Mouse (Mus musculus): ENCODE measurements around the gene Rab20. TPM values are rescaled to one million over a fixed set of nuclear protein-coding genes. Genes with fewer than 3 reads are reported as not detected.

The Rab20 gene
- polyA plus RNA-seq, 1 experiment from 2014 or later = 19.5 TPM

DNA sequence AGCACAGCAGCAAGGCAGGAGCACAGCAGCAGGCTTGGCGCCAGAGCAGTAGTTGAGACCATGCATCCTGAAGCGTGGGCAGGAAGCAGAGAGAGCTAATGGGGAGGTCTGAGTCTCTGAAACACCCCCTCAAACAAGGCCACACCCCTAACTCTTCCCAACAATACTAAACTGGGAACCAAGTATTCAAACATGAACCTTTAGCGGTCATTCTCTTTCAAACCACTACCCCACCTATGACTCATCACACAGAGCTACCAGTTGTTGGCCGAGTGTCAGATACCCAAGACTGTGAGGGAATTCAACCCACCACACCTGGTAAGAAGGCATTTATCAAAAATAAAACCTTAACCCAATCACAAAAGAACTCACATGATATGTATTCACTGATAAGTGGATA is 8.7 kb upstream of the Rab20 start:
- 78% methylated on average over 4 of the region's 4 CpGs for WGBS
- no peaks in the 10 kb centered on the region for H3K9me3 ChIP-seq (ENCODE audit: control insufficient read depth, low read length)

DNA sequence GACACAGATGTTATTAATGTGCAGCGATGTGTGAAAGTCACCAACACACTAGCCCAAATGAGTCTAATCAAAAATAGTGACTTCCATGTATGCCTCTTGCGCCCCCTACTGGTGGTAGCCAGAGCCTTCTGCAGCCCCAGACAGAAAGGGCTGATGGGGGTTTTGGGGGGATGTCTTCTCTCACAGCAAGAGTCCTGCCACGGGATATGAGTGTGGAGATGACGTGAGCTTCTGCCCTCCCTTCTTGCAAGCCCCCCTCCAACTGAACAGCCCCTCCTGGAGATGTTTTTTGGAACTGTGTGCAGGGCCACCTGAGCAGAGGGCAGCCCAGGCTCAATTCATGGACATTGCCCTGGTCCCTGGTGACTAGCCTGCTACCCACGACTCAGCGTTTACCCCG is 7.6 kb upstream of the Rab20 start:
- WGBS = 26% methylated on average over 7 of the region's 7 CpGs
- H3K9ac ChIP-seq (ENCODE audit: low read depth, low read length) = no peak overlapping the region
- peak; percentile 41; the same call in 1 of the 2 replicates for ATAC-seq (ENCODE audit: low FRiP score, low TSS enrichment)

More for the DNA sequence above, 8.7 kb upstream of the Rab20 start:
- no peak overlapping the region for H3K27ac ChIP-seq (ENCODE audit: low read depth, low read length)
- no peaks in the 10 kb centered on the region for H3K36me3 ChIP-seq (ENCODE audit: control insufficient read depth, insufficient read depth, low read length)
- H3K9ac ChIP-seq (ENCODE audit: low read depth, low read length) = no peak overlapping the region
- no peaks in the 10 kb centered on the region for H3K27me3 ChIP-seq (ENCODE audit: control insufficient read depth, insufficient read depth, low read length)
- H3K4me2 ChIP-seq (replicated peaks; ENCODE audit: low read depth, low read length) = no peak overlapping the region
- no peaks in the 10 kb centered on the region for H3K4me1 ChIP-seq (ENCODE audit: control insufficient read depth, insufficient read depth, low read length)
- no peak for ATAC-seq (ENCODE audit: low FRiP score, low TSS enrichment)
- H3K4me3 ChIP-seq (ENCODE audit: low read length) = no peak overlapping the region

DNA sequence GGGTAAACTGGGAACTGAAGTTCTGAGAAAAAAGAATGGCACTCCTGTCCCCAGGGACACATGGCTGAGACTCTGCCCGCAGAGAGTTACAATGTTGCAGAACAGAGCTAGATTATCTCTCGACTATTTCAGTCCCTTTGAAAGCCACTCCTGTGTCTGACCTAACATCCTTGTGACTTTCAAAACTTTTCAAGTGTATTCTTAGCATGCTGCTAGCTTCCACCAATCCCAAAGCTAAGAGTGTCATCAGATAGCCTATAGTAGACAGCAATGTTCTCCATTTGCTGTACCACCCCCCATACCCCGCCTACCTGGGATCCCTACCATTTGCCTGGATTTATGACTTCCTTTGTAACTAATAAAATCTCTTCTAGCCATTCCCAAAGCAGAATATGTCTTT is 4.0 kb upstream of the Rab20 start:
- H3K27ac ChIP-seq (ENCODE audit: low read depth, low read length) = no peak overlapping the region
- 50% methylated on average over 3 of the region's 3 CpGs for WGBS

More for the DNA sequence above, 7.6 kb upstream of the Rab20 start:
- Histone ChIP-seq H3K36me3 (ENCODE audit: control insufficient read depth, insufficient read depth, low read length) (no peaks in the 10 kb centered on the region), H3K4me2 (replicated peaks; ENCODE audit: low read depth, low read length) (no peak overlapping the region), H3K27ac (ENCODE audit: low read depth, low read length) (no peak overlapping the region), H3K4me1 (ENCODE audit: control insufficient read depth, insufficient read depth, low read length) (no peaks in the 10 kb centered on the region), H3K27me3 (ENCODE audit: control insufficient read depth, insufficient read depth, low read length) (no peaks in the 10 kb centered on the region), H3K4me3 (ENCODE audit: low read length) (no peak overlapping the region), H3K9me3 (ENCODE audit: control insufficient read depth, low read length) (no peaks in the 10 kb centered on the region)

DNA sequence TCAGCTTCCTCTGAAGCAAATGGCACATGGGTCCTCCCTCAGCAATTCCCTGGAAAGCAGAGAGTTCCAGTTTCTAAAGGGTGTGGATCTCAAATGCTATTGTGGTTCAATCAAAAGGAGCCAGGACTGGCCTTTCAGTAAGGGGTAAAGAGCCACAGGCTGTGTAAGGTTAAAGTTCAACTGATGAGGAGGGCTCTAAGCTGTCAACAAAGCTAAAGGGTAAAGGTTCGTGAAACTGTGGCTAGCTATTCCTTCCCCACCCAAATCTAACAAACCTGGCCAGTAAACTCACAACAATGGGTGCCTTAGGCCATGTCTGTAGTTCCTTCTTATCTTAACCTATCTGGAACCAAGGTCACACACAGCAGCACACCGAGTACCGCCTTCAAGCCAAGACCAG is 3.4 kb upstream of the Rab20 start:
- no peak for ATAC-seq (ENCODE audit: low FRiP score, low TSS enrichment)
- 64% methylated on average over 3 of the region's 3 CpGs for WGBS
- Histone ChIP-seq H3K4me3 (ENCODE audit: low read length) (no peak overlapping the region), H3K36me3 (ENCODE audit: control insufficient read depth, insufficient read depth, low read length) (no peaks in the 10 kb centered on the region), H3K4me1 (ENCODE audit: control insufficient read depth, insufficient read depth, low read length) (0 out of 2 replicates have a peak, but pooled peaks cover 14% of the 10 kb centered on the region), H3K27ac (ENCODE audit: low read depth, low read length) (no peak overlapping the region), H3K9ac (ENCODE audit: low read depth, low read length) (no peak overlapping the region), H3K4me2 (replicated peaks; ENCODE audit: low read depth, low read length) (no peak overlapping the region), H3K27me3 (ENCODE audit: control insufficient read depth, insufficient read depth, low read length) (peaks cover 5% of the 10 kb centered on the region; the same call in 1 of the 2 replicates), H3K9me3 (ENCODE audit: control insufficient read depth, low read length) (no peaks in the 10 kb centered on the region)

More for the DNA sequence above, 4.0 kb upstream of the Rab20 start:
- ATAC-seq (ENCODE audit: low FRiP score, low TSS enrichment) = no peak
- H3K4me2 ChIP-seq (replicated peaks; ENCODE audit: low read depth, low read length) = no peak overlapping the region
- 0 out of 2 replicates have a peak, but pooled peaks cover 11% of the 10 kb centered on the region for H3K4me1 ChIP-seq (ENCODE audit: control insufficient read depth, insufficient read depth, low read length)
- H3K27me3 ChIP-seq (ENCODE audit: control insufficient read depth, insufficient read depth, low read length) = peaks cover 5% of the 10 kb centered on the region; the same call in 1 of the 2 replicates
- H3K9me3 ChIP-seq (ENCODE audit: control insufficient read depth, low read length) = no peaks in the 10 kb centered on the region
- no peak overlapping the region for H3K9ac ChIP-seq (ENCODE audit: low read depth, low read length)
- H3K36me3 ChIP-seq (ENCODE audit: control insufficient read depth, insufficient read depth, low read length) = no peaks in the 10 kb centered on the region
- H3K4me3 ChIP-seq (ENCODE audit: low read length) = no peak overlapping the region

DNA sequence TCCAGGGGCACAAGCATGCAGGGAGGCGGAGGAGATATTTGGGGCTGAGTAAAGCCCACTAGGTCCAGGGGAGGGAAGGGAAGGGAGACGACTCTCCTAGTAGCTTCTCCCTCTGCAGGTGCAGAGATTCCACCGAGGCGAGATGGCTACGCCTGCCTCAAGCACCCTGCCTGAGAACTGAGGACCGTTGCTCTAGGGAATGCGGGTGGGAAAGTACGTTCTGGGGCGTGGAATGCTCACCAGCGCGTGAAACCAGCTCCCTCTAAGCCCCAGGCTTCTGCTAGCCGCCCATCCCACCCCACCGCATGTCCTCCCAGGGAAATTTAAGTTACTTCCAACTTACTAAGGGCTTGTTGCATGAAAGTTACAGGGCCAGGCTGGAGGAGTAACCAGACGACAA is 1.1 kb upstream of the Rab20 start:
- peaks cover 20% of the 10 kb centered on the region; the same call in 1 of the 2 replicates for H3K4me1 ChIP-seq (ENCODE audit: control insufficient read depth, insufficient read depth, low read length)
- WGBS = 7% methylated on average over 14 of the region's 14 CpGs
- peaks cover 8% of the 10 kb centered on the region; the same call in 1 of the 2 replicates for H3K27me3 ChIP-seq (ENCODE audit: control insufficient read depth, insufficient read depth, low read length)
- ATAC-seq (ENCODE audit: low FRiP score, low TSS enrichment) = no peak
- H3K9ac ChIP-seq (ENCODE audit: low read depth, low read length) = no peak overlapping the region; the same call in 1 of the 2 replicates
- no peaks in the 10 kb centered on the region for H3K9me3 ChIP-seq (ENCODE audit: control insufficient read depth, low read length)
- no peak overlapping the region for H3K27ac ChIP-seq (ENCODE audit: low read depth, low read length)
- no peaks in the 10 kb centered on the region for H3K36me3 ChIP-seq (ENCODE audit: control insufficient read depth, insufficient read depth, low read length)
- peak overlapping the region; percentile 99 for H3K4me2 ChIP-seq (replicated peaks; ENCODE audit: low read depth, low read length)
- H3K4me3 ChIP-seq (ENCODE audit: low read length) = peak overlapping the region; percentile 68

DNA sequence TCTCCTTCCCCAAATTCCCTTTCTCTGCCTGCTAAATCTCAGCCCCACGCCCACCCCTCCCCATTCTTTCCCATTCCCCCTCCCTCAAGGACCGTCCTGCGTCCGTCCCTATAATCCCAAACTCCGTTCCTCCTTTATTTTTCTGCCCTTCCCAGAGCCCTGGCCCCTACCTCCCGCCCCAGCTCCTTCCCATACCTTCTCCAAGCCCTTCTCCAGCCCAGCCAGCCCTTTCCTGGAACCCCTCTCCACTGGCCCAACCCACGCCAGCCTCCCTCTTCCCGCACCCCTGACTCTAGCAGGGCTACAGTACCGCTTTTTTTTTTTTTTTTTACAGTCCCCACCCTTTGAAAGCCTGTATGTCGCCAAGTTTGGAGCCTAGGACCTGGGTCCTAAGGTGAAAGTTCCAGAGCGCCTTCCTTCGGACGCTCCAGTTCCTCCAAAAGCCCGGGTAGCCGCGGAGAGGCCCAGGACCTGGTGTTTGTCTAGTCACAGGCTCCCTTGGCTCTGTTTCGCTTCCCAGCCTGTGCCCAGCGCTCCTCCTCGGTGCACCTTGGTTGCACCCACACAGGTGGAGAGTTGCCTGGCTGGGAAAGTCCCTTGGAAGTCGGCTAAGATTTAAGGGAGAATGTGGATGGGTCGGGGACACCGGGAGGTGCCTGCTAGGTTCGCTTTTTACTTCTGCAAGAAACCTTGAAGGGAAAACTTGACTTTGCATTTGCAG is 457 bp upstream of the Rab20 start:
- Histone ChIP-seq H3K27me3 (ENCODE audit: control insufficient read depth, insufficient read depth, low read length) (peaks cover 8% of the 10 kb centered on the region; the same call in 1 of the 2 replicates), H3K9ac (ENCODE audit: low read depth, low read length) (peak overlapping the region; percentile 23), H3K27ac (ENCODE audit: low read depth, low read length) (peak overlapping the region; percentile 44; the same call in 1 of the 2 replicates), H3K9me3 (ENCODE audit: control insufficient read depth, low read length) (no peaks in the 10 kb centered on the region), H3K4me2 (replicated peaks; ENCODE audit: low read depth, low read length) (peak overlapping the region; percentile 99), H3K4me3 (ENCODE audit: low read length) (peak overlapping the region; percentile 68), H3K36me3 (ENCODE audit: control insufficient read depth, insufficient read depth, low read length) (no peaks in the 10 kb centered on the region), H3K4me1 (ENCODE audit: control insufficient read depth, insufficient read depth, low read length) (peaks cover 24% of the 10 kb centered on the region; the same call in 1 of the 2 replicates)
- ATAC-seq (ENCODE audit: low FRiP score, low TSS enrichment) = peak; percentile 5; the same call in 1 of the 2 replicates
- whole genome bisulfite sequencing = 2% methylated on average over 22 of the region's 23 CpGs

DNA sequence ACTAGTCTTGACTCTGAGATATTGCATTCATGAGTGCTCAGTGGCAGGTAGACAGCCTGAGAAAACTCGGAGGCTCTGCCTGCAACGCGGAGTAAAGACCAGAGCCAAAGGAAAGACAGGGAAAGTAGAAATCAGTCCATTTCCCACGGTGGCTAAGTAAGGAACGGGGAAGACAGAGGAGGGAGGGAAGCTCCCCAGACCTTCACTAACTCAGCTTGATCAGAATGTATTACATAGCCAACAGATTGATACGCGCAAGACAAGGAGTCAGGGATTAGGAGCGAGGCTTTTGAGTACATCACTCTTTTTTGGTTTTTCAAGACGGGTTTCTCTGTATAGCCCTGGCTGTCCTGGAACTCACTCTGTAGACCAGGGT is 1.3 kb downstream of the Rab20 start:
- no peaks in the 10 kb centered on the region for H3K9me3 ChIP-seq (ENCODE audit: control insufficient read depth, low read length)
- no peak for ATAC-seq (ENCODE audit: low FRiP score, low TSS enrichment)
- H3K4me2 ChIP-seq (replicated peaks; ENCODE audit: low read depth, low read length) = peak overlapping the region; percentile 99
- H3K4me3 ChIP-seq (ENCODE audit: low read length) = peak overlapping the region; percentile 68
- 5% methylated on average over 9 of the region's 9 CpGs for WGBS
- peak overlapping the region; percentile 51 for H3K9ac ChIP-seq (ENCODE audit: low read depth, low read length)
- peaks cover 8% of the 10 kb centered on the region; the same call in 1 of the 2 replicates for H3K27me3 ChIP-seq (ENCODE audit: control insufficient read depth, insufficient read depth, low read length)
- peak overlapping the region; percentile 69; the same call in 1 of the 2 replicates for H3K27ac ChIP-seq (ENCODE audit: low read depth, low read length)
- peaks cover 41% of the 10 kb centered on the region for H3K4me1 ChIP-seq (ENCODE audit: control insufficient read depth, insufficient read depth, low read length)
- H3K36me3 ChIP-seq (ENCODE audit: control insufficient read depth, insufficient read depth, low read length) = no peaks in the 10 kb centered on the region

DNA sequence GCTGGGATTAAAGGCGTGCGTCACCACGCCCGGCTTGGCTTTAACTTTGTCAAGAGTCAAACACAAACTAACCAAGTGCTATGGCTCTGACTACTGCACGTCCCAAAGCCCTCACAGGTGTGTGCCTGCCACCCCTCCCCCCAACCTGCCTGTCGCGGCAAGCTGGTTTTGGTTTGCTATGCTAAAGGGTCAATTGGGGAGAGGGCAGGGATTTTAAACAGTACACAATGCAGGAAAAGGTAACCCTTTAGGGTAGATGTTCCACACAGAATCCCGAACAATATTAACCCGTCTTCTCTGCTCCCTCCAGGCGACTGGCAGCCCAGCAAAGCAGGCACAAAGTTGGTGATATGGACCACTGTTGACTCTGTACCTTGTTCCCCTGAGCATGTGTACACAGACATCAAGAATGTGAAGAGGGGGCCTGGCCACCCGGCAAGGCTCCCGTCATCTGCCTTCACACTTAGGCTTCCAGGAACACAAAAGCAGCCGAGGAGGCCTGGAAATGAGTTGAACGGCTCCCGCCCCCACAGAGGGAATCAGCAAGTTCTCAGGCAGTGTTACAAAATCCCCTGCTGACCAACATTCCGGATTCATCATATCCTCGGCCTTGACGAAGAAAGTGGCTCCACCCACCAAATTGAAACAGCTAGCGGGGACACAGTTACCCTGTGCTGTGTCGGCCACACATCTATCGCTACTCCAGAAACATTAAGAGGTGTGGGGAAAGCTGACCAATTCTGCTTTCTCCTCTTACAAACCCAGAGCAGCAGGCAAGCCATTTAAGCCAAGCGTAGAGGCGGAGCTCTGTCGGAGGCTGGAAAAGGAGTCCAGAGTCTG is 2.0 kb downstream of the Rab20 start:
- ATAC-seq (ENCODE audit: low FRiP score, low TSS enrichment) = no peak
- Histone ChIP-seq H3K9me3 (ENCODE audit: control insufficient read depth, low read length) (no peaks in the 10 kb centered on the region), H3K4me3 (ENCODE audit: low read length) (peak overlapping the region; percentile 68), H3K27me3 (ENCODE audit: control insufficient read depth, insufficient read depth, low read length) (peaks cover 8% of the 10 kb centered on the region; the same call in 1 of the 2 replicates), H3K36me3 (ENCODE audit: control insufficient read depth, insufficient read depth, low read length) (no peaks in the 10 kb centered on the region), H3K4me1 (ENCODE audit: control insufficient read depth, insufficient read depth, low read length) (peaks cover 41% of the 10 kb centered on the region), H3K27ac (ENCODE audit: low read depth, low read length) (peak overlapping the region; percentile 69; the same call in 1 of the 2 replicates), H3K9ac (ENCODE audit: low read depth, low read length) (peak overlapping the region; percentile 51), H3K4me2 (replicated peaks; ENCODE audit: low read depth, low read length) (peak overlapping the region; percentile 99)
- WGBS = 6% methylated on average over 24 of the region's 24 CpGs

Data from kidney, embryonic 14.5 days (tissue).